Mouse (Mus musculus): ENCODE data around the gene Cc2d1b. TPM values are rescaled to one million over a fixed set of nuclear protein-coding genes. Genes with fewer than 3 reads are reported as not detected.
A peak's percentile ranks its signal among the peaks of the same experiment; 100 is the strongest.

Gene Cc2d1b
- polyA plus RNA-seq (2015; fragmentation: Nextera tagmentation; extraction: Ambion mirVana): 38.5 and 42.5 TPM in 2 replicates

GRCm38 (mm10) chr4:108619587-108620341 lies at the start of gene Cc2d1b:
Gene Cc2d1b (plus strand): TSS chr4:108619940.
- peak; percentile 93 for DNase-seq (ENCODE audit: low spot score)

GRCm38 (mm10) chr4:108572644-108573043 lies 47.1 kb upstream of the Cc2d1b start:
- DNase-seq (ENCODE audit: low spot score): no peak

GRCm38 (mm10) chr4:108578840-108579742 lies 40.6 kb upstream of the Cc2d1b start, which contains the start of the genes Prpf38a and Orc1:
Gene Prpf38a (minus strand): TSS chr4:108579336.
Gene Orc1 (plus strand): TSS chr4:108579423.
- peak; percentile 97 for DNase-seq (ENCODE audit: low spot score)

- DNase-seq (ENCODE audit: low spot score): no peak
Observed at GRCm38 (mm10) chr4:108579743-108580411, 39.9 kb upstream of the Cc2d1b start.

GRCm38 (mm10) chr4:108593376-108593775 lies 26.4 kb upstream of the Cc2d1b start:
- no peak for DNase-seq (ENCODE audit: low spot score)

- no peak for DNase-seq (ENCODE audit: low spot score)
Observed at GRCm38 (mm10) chr4:108595785-108596184, 24.0 kb upstream of the Cc2d1b start.

GRCm38 (mm10) chr4:108598306-108598705 lies 21.4 kb upstream of the Cc2d1b start:
- DNase-seq (ENCODE audit: low spot score): no peak

GRCm38 (mm10) chr4:108601870-108602269 lies 17.9 kb upstream of the Cc2d1b start:
- DNase-seq (ENCODE audit: low spot score): no peak

GRCm38 (mm10) chr4:108608651-108609050 lies 11.1 kb upstream of the Cc2d1b start:
- DNase-seq (ENCODE audit: low spot score): no peak

GRCm38 (mm10) chr4:108610935-108611334 lies 8.8 kb upstream of the Cc2d1b start:
- no peak for DNase-seq (ENCODE audit: low spot score)

GRCm38 (mm10) chr4:108618586-108618985 lies 1.2 kb upstream of the Cc2d1b start:
- no peak for DNase-seq (ENCODE audit: low spot score)

- peak; percentile 17 for DNase-seq (ENCODE audit: low spot score)
Observed at GRCm38 (mm10) chr4:108619165-108619564, 575 bp upstream of the Cc2d1b start.

GRCm38 (mm10) chr4:108620536-108620935 lies 796 bp downstream of the Cc2d1b start:
- no peak for DNase-seq (ENCODE audit: low spot score)

GRCm38 (mm10) chr4:108621504-108621903 lies 1.8 kb downstream of the Cc2d1b start:
- DNase-seq (ENCODE audit: low spot score): peak; percentile 28

- no peak for DNase-seq (ENCODE audit: low spot score)
Observed at GRCm38 (mm10) chr4:108627066-108627465, 7.3 kb downstream of the Cc2d1b start.

GRCm38 (mm10) chr4:108629363-108629880 lies 9.7 kb downstream of the Cc2d1b start:
- no peak for DNase-seq (ENCODE audit: low spot score)

GRCm38 (mm10) chr4:108630096-108630495 lies 10.4 kb downstream of the Cc2d1b start:
- no peak for DNase-seq (ENCODE audit: low spot score)

- DNase-seq (ENCODE audit: low spot score): no peak
Observed at GRCm38 (mm10) chr4:108631616-108632015, 11.9 kb downstream of the Cc2d1b start.

- no peak for DNase-seq (ENCODE audit: low spot score)
Observed at GRCm38 (mm10) chr4:108633703-108634102, 14.0 kb downstream of the Cc2d1b start.

- no peak for DNase-seq (ENCODE audit: low spot score)
Observed at GRCm38 (mm10) chr4:108634696-108635095, 15.0 kb downstream of the Cc2d1b start.

GRCm38 (mm10) chr4:108635101-108635500 lies 15.4 kb downstream of the Cc2d1b start:
- no peak for DNase-seq (ENCODE audit: low spot score)

All from thymus, postnatal 0 days (tissue).